Mouse (Mus musculus) thymus, adult 18-20 months (tissue): ENCODE measurements around the gene Gm11758.
"Not testable (repeated sequence)": the region's sequence is repeated elsewhere in the genome, so short reads cannot be mapped to it uniquely, and the experiment has no call there.

Experiments used
- DNase-seq, 2 experiments: peaks; one replicate each; pipeline ENCODE4 v3.0.0; 2022; ENCODE audit warnings: mixed read lengths in 2 of 2

The Gm11758 gene

GRCm38 (mm10) chr4:73876166-73876565, at the start of gene Gm11758:
Gm11758 (minus strand) TSS chr4:73876266.
- DNase-seq = not testable (repeated sequence)

DNA sequence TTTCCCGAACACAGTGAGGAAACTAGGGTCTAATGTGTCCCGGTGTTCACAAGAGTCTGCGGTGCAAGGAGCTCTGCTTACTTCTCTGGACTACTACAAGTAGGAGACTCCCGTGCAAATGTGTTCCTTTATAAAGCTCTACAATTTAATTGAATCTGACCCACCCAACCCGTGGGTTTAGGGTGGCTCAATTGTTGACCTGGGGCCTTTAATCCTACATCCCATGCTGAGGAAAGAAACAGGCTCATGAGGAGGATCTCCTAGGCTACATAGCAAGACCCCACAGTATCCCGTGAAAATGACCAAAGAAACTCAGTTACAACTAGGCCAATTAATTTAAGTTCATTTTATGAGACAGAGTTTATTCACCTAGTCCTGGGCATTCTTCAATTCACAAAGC, 44.6 kb upstream of the Gm11758 start, which contains the start of gene Gm11756:
Gene Gm11756 (minus strand): TSS at position 101 of the 400 bp plus-strand sequence.
- DNase-seq = not testable (repeated sequence)

- not testable (repeated sequence) for DNase-seq
Observed at GRCm38 (mm10) chr4:73905853-73906252, 29.8 kb upstream of the Gm11758 start, which contains the start of gene Gm13871. Gm13871 (minus strand) TSS chr4:73905953.

DNA sequence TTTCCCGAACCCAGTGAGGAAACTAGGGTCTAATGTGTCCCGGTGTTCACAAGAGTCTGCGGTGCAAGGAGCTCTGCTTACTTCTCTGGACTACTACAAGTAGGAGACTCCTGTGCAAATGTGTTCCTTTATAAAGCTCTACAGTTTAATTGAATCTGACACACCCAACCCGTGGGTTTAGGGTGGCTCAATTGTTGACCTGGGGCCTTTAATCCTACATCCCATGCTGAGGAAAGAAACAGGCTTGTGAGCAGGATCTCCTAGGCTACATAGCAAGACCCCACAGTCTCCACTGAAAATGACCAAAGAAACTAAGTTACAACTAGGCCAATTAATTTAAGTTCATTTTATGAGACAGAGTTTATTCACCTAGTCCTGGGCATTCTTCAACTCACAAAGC, 14.9 kb upstream of the Gm11758 start, which contains the start of gene Gm11757:
Gene Gm11757 (minus strand): TSS at position 101 of the 400 bp plus-strand sequence.
- not testable (repeated sequence) for DNase-seq

GRCm38 (mm10) chr4:73826587-73826986, 49.5 kb downstream of the Gm11758 start:
- DNase-seq = no peak
